Mouse (Mus musculus) forebrain, embryonic 11.5 days (tissue): ENCODE measurements around the gene Hivep1. TPM values are rescaled to one million over a fixed set of nuclear protein-coding genes. Genes with fewer than 3 reads are reported as not detected.

Experiments
- ATAC-seq: fragments of 200-750 bp; cut with Nextera tagmentation; replicated peaks from 2 replicates; pipeline ENCODE4 v1.8.0; 2017; ENCODE audit warnings: moderate TSS enrichment; ENCODE audit not compliant: low FRiP score
- DNase-seq: peaks from one replicate; pipeline ENCODE4 v3.0.0-alpha.2; 2017; ENCODE audit warnings: low spot score
- H3K27ac ChIP-seq: fragments of 300-500 bp; sonication (generic); 2 replicates; pipeline ENCODE4 v1.5.1; 2014; ENCODE audit warnings: low read depth, low read length
- H3K27me3 ChIP-seq: fragments of 300-500 bp; sonication (generic); 2 replicates; pipeline ENCODE4 v1.6.1; 2014; ENCODE audit warnings: mild to moderate bottlenecking, low read length, mixed read lengths; ENCODE audit not compliant: control insufficient read depth, insufficient read depth
- H3K36me3 ChIP-seq: fragments of 300-500 bp; sonication (generic); 2 replicates; pipeline ENCODE4 v1.6.1; 2014; ENCODE audit warnings: mild to moderate bottlenecking, low read length, moderate library complexity, mixed read lengths; ENCODE audit not compliant: control insufficient read depth, insufficient read depth
- H3K4me1 ChIP-seq: fragments of 300-500 bp; sonication (generic); replicated peaks from 2 replicates; pipeline ENCODE4 v1.6.1; 2014; ENCODE audit warnings: low read length, mixed read lengths; ENCODE audit not compliant: control insufficient read depth, insufficient read depth
- H3K4me2 ChIP-seq: fragments of 300-500 bp; sonication (generic); 2 replicates; pipeline ENCODE4 v1.6.1; 2014; ENCODE audit warnings: low read depth, mild to moderate bottlenecking, low read length, moderate library complexity, mixed read lengths; ENCODE audit not compliant: severe bottlenecking
- H3K4me3 ChIP-seq: fragments of 300-500 bp; sonication (generic); 2 replicates; pipeline ENCODE4 v1.5.1; 2014; ENCODE audit warnings: low read depth, low read length
- H3K9ac ChIP-seq: fragments of 300-500 bp; sonication (generic); 2 replicates; pipeline ENCODE4 v1.6.1; 2014; ENCODE audit warnings: low read length
- H3K9me3 ChIP-seq: fragments of 300-500 bp; sonication (generic); 2 replicates; pipeline ENCODE4 v1.6.1; 2016; ENCODE audit warnings: low read length, mixed read lengths; ENCODE audit not compliant: control insufficient read depth
- WGBS: fragments of 180-500 bp; shearing (Covaris S2); extraction: QIAGEN DNeasy Blood & Tissue Kit; methylation state at CpG from one replicate; pipeline ENCODE4 v1.1.7; 2014; 5-methylcytosine and 5-hydroxymethylcytosine counted together
- polyA plus RNA-seq: library from polyadenylated mRNA; unstranded; fragments of >200 nt; fragmentation: Nextera tagmentation; extraction: Ambion mirVana; gene quantifications from 2 replicates; pipeline ENCODE4 v1.2.1, GENCODE M21; 2014

The Hivep1 gene
- polyA plus RNA-seq, 1 experiment from 2014 or later: 16.5 TPM

- DNase-seq (no peak), ATAC-seq (no peak)
- Histone ChIP-seq H3K9ac (no peak overlapping the region), H3K4me2 (no peak overlapping the region), H3K4me3 (no peak overlapping the region), H3K27ac (no peak overlapping the region), H3K4me1 (no peaks in the 10 kb centered on the region), H3K36me3 (no peaks in the 10 kb centered on the region), H3K9me3 (no peaks in the 10 kb centered on the region), H3K27me3 (no peaks in the 10 kb centered on the region)
- WGBS: 92% methylated on average over 7 of the region's 7 CpGs
Observed at GRCm38 (mm10) chr13:42113601-42114000, 61.8 kb downstream of the Hivep1 start.

DNA sequence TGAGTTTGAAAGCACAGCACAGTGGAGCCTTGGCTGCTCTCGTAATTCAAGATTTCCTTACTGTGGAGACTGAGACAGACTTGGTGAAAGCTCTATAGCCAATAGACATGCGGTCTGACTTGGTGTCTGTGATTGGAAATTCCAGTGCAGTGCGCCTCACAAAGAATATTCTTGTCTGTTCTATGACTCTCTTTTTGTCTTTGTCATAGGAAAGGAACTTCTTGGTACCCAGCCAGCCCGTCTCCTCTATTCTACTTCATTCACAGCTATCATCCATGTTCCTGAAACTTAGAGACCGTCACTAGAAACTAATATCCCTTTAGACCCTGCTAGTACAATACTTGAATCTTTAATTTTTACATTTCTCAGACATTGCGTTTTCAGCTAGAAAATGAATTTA is 64.5 kb downstream of the Hivep1 start:
- no peaks in the 10 kb centered on the region for H3K27me3 ChIP-seq
- WGBS: 94% methylated on average over 6 of the region's 6 CpGs
- no peak overlapping the region for H3K27ac ChIP-seq
- no peaks in the 10 kb centered on the region for H3K36me3 ChIP-seq
- H3K4me1 ChIP-seq: no peaks in the 10 kb centered on the region
- no peak overlapping the region for H3K9ac ChIP-seq
- H3K9me3 ChIP-seq: no peaks in the 10 kb centered on the region
- H3K4me2 ChIP-seq: no peak overlapping the region
- ATAC-seq (no peak), DNase-seq (no peak)
- no peak overlapping the region for H3K4me3 ChIP-seq

DNA sequence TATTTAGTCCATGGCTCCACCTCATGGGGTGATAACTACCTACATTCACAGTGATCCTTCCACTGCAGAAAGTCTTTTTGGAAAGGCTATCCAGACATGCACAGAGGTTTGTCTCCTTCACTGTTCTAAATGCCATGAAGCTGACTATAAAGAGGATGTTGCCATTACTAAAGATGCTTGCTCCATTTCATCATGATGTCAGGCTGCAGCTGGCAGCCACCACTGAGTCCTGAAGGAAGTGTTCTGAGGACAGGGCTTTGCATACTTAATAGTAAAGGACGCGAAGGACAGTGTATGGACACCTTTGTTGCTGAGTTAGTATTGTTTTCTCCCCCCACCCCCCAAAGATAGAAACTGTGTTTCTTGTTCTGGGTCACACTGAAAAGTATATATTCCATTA is 67.2 kb downstream of the Hivep1 start:
- no peak overlapping the region for H3K4me2 ChIP-seq
- H3K27ac ChIP-seq: no peak overlapping the region
- H3K27me3 ChIP-seq: no peaks in the 10 kb centered on the region
- DNase-seq: no peak
- H3K9ac ChIP-seq: no peak overlapping the region
- H3K4me3 ChIP-seq: no peak overlapping the region
- WGBS: 82% methylated on average over 2 of the region's 2 CpGs
- H3K9me3 ChIP-seq: no peaks in the 10 kb centered on the region
- H3K36me3 ChIP-seq: no peaks in the 10 kb centered on the region
- no peaks in the 10 kb centered on the region for H3K4me1 ChIP-seq
- ATAC-seq: no peak

DNA sequence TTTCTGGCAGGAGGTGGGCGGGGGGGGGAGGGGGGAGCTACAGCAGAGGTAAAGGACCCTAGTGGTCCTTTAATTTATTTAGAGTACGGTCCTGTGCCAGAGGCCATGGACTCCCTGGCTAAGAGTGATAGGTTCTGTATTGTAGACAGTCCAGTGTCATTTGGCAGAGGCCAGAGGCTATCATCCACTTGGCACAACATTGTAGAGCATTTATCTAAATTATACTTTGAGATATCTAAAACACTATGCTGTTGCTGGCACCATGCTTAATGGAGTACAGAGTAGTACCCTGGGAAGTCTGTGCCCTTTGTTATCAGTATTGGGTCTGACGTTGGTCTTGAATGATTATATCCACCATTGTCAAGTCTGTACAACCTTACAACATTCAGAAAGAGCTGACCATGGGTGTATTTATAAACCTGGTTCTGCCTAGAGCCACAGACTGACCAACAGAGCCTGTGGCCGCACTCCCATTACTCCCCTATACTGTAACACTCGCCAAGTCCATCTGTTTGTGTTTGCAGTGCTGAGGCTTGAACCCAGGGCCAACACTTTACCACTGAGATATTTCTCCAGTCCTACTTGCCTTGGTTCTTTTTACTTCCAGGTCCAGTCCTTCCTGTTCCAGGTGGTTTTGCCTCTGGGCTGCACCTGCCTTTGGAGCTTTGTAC is 69.4 kb downstream of the Hivep1 start:
- DNase-seq (no peak), ATAC-seq (no peak)
- Histone ChIP-seq H3K4me1 (no peaks in the 10 kb centered on the region), H3K36me3 (no peaks in the 10 kb centered on the region), H3K9me3 (no peaks in the 10 kb centered on the region), H3K4me2 (no peak overlapping the region), H3K27me3 (no peaks in the 10 kb centered on the region), H3K9ac (no peak overlapping the region), H3K27ac (no peak overlapping the region), H3K4me3 (no peak overlapping the region)
- 84% methylated on average over 5 of the region's 5 CpGs for WGBS

- DNase-seq (no peak), ATAC-seq (no peak)
- no peaks in the 10 kb centered on the region for H3K36me3 ChIP-seq
- no peaks in the 10 kb centered on the region for H3K9me3 ChIP-seq
- no peaks in the 10 kb centered on the region for H3K4me1 ChIP-seq
- no peak overlapping the region for H3K4me2 ChIP-seq
- WGBS: 87% methylated on average over 5 of the region's 5 CpGs
- no peak overlapping the region for H3K4me3 ChIP-seq
- no peak overlapping the region for H3K27ac ChIP-seq
- no peaks in the 10 kb centered on the region for H3K27me3 ChIP-seq
- no peak overlapping the region for H3K9ac ChIP-seq
Observed at GRCm38 (mm10) chr13:42121777-42122682, 70.2 kb downstream of the Hivep1 start.

- H3K36me3 ChIP-seq: no peaks in the 10 kb centered on the region
- ATAC-seq: no peak
- peaks cover 8% of the 10 kb centered on the region; the same call in 1 of the 2 replicates for H3K4me1 ChIP-seq
- no peak overlapping the region for H3K4me2 ChIP-seq
- no peak overlapping the region for H3K4me3 ChIP-seq
- no peak overlapping the region for H3K9ac ChIP-seq
- DNase-seq: no peak
- no peaks in the 10 kb centered on the region for H3K9me3 ChIP-seq
- no peaks in the 10 kb centered on the region for H3K27me3 ChIP-seq
- 62% methylated on average over 3 of the region's 3 CpGs for WGBS
- H3K27ac ChIP-seq: no peak overlapping the region
Observed at GRCm38 (mm10) chr13:42144627-42145026, 92.8 kb downstream of the Hivep1 start.

DNA sequence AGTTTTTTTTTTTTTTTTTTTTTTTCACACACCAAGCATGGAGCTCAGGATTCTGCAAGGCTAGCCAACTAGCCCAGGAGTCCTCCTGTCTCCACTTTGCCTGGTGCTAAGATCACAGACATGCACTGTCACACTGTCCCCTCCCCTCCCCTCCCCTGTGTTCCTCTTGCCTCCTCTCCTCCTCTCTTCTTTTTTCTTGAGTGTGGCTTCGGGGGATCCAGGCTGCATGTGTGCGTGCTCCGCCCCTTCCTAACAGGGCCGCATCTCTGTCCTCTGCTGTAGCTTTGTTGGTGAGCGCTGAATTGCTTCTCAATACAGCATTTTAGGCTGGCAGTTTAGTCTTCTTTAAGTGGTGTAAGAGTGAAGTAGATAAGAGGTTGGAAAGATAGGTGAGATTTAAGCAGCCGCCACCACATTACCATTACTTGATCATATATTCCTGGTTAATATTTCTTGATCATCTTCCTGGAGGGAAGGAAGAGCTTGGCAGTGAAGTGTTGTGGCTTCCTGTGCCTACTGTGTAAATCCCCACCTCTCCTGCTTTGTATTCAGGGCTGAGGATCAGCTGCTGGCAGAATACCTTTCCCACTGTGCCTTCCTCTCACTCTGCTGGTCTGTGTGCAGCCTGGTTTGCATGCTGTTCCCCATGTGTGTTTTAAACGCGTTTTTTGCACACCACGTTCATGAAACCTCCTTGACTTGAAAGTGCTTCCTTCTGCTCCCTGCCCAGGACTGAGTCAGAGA is 97.7 kb downstream of the Hivep1 start:
- H3K27ac ChIP-seq: no peak overlapping the region
- no peak overlapping the region for H3K4me3 ChIP-seq
- no peak for ATAC-seq
- H3K27me3 ChIP-seq: no peaks in the 10 kb centered on the region
- H3K4me1 ChIP-seq: peaks cover 10% of the 10 kb centered on the region; the same call in 1 of the 2 replicates
- DNase-seq: no peak
- no peak overlapping the region; the same call in none of the 2 replicates for H3K9ac ChIP-seq
- H3K36me3 ChIP-seq: no peaks in the 10 kb centered on the region
- 23% methylated on average over 9 of the region's 9 CpGs for WGBS
- H3K9me3 ChIP-seq: no peaks in the 10 kb centered on the region
- H3K4me2 ChIP-seq: no peak overlapping the region

DNA sequence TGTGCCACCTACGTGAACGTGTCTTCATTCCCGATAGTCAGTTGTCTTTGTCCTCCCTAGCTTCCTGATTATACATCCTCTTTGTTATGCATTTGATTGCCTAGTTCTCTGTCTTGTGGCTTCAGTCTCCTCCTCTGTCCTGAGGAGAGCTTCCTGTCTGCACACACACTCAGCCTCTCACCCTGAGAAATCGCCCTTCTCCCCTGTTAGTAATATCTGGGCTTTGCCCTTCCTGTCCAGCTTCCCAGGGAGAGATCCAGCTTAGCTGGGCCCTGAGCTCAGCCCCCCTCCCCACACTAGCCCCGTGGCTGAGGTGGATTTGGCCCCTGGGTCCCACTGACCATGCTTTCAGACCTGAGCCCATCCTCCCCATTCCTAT is 98.2 kb downstream of the Hivep1 start:
- Histone ChIP-seq H3K4me2 (no peak overlapping the region), H3K4me3 (no peak overlapping the region), H3K36me3 (0 out of 2 replicates have a peak, but pooled peaks cover under 1% of the 10 kb centered on the region), H3K27me3 (no peaks in the 10 kb centered on the region), H3K9me3 (no peaks in the 10 kb centered on the region), H3K27ac (no peak overlapping the region), H3K9ac (no peak overlapping the region; the same call in none of the 2 replicates), H3K4me1 (peaks cover 10% of the 10 kb centered on the region; the same call in 1 of the 2 replicates)
- ATAC-seq: no peak
- no peak for DNase-seq
- 24% methylated on average over 5 of the region's 5 CpGs for WGBS
